Mouse (Mus musculus) lung, adult 2 months (tissue): ENCODE measurements at regions not wholly inside any gene's neighbourhood (a gene's known extent, or its start where the extent isn't known, plus 50 kb on each side); places are given as distances from the start of the nearest gene placed in this dataset.

Experiments
- DNase-seq: peaks from one replicate; pipeline ENCODE4 v3.0.0; 2022
- H3K4me1 ChIP-seq: fragments of 200-500 bp; 2 replicates; pipeline ENCODE4 v1.6.1; 2011; ENCODE audit warnings: low read length; ENCODE audit not compliant: control insufficient read depth, insufficient read depth
- H3K4me3 ChIP-seq: fragments of 200-500 bp; replicated peaks from 2 replicates; pipeline ENCODE3; 2011; ENCODE audit warnings: low read depth, mild to moderate bottlenecking, control low read depth, low read length; ENCODE audit errors: extremely low read depth
- CTCF ChIP-seq: fragments of 200-500 bp; IDR thresholded peaks from 2 replicates; pipeline ENCODE4 v1.5.1; 2011; ENCODE audit warnings: mild to moderate bottlenecking, low read length, control low read depth; ENCODE audit not compliant: insufficient read depth
- POLR2A ChIP-seq: fragments of 200-500 bp; IDR thresholded peaks from 2 replicates; pipeline ENCODE4 v1.6.1; 2011; ENCODE audit warnings: low read depth, mild to moderate bottlenecking, control low read depth, low read length, borderline replicate concordance; ENCODE audit errors: extremely low read depth
- WGBS: fragments of 180-500 bp; shearing (Covaris S2); methylation state at CpG from one replicate; pipeline ENCODE4 v1.1.7; 2018; 5-methylcytosine and 5-hydroxymethylcytosine counted together

DNA sequence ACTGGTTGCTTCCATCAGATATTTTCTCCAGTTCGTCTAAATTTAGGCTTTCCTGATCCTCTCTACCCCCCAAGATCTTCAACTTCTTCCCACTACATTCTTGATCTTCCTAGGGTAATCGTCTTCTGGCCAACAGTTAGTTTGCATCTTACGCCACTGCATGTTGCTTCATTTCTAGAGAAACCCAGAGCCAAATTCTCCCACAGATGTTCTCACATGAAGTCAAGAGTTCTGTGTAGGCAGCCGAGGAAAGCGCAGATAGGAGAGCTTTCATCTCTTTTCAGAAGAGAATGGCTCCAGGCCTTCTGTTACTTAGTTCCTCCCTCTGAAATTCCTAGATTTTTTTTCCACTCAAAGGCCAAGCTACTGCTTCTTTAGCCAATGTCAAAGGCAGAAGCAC is 179.9 kb downstream of the Fgf10 start:
- no peak overlapping the region for H3K4me3 ChIP-seq
- TF ChIP-seq POLR2A (no peak), CTCF (no peak)
- DNase-seq = no peak
- H3K4me1 ChIP-seq = no peaks in the 10 kb centered on the region
- 71% methylated on average over 5 of the region's 5 CpGs for WGBS

DNA sequence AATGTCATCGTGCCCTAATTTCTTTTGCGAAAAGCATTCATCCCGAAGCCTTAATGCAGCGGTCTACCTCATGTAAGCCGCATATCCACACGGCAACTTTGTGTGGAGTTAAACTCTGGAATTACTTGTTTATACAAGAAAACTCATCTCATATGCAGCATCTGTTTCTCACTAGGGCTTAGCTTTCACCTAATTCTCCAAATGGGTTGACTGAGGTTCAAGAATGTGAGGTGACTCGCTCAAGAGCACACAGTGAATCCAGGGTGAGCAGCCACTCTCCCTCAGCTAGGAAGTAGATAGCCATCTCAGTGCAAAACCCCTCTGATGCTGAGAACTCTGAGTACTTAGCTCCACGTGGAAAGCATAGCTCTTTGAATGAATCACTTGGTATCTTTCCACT is 181.1 kb downstream of the Fgf10 start:
- H3K4me1 ChIP-seq = no peaks in the 10 kb centered on the region
- no peak overlapping the region for H3K4me3 ChIP-seq
- TF ChIP-seq CTCF = no peak
- TF ChIP-seq POLR2A = no peak
- WGBS = 79% methylated on average over 8 of the region's 8 CpGs
- DNase-seq = no peak

DNA sequence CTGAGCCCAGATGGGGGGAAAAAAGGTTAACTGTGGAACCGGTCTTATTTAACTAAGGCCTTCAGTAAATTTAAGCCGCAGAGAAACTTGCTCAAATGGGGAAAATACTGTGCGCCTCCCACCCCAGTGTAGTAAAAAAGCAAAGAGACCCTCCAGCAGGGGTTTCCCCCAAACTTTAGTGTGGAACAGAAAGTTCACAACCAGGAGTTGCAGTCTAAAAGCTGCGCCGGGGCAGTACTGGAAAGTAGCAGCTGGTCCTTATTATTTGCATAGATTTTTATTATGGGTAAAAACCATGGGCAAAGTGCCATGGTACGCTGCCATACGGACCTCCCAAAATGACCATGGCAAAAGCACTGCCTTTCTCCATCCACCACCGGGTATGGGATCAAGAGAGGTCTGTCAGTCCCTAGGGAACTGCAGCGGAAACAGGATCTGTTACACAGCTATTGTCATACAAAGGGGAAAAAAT is 216.8 kb downstream of the Fgf10 start:
- DNase-seq = no peak
- Histone ChIP-seq H3K4me1 (no peaks in the 10 kb centered on the region), H3K4me3 (no peak overlapping the region)
- TF ChIP-seq CTCF = no peak
- TF ChIP-seq POLR2A = no peak
- WGBS = 77% methylated on average over 9 of the region's 9 CpGs

DNA sequence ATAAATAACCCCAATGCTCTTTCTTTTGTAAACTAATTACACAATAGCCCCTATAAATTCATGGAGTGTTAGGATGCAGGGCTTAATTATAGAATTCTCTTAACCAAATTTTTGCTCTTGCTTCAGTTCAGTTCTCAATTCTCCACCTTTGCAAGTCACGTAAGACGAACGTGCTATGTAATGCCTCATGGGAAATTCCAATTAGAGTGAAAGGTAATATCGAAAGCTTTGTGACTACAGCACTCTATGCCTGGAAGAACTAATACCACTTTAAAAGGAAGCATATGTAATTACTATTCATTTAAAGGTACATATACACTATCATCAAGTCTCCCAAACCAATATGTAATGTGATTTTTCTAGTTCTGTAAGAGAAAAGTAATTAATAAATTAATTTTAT is 225.5 kb downstream of the Fgf10 start:
- WGBS = 92% methylated on average over 4 of the region's 4 CpGs
- Histone ChIP-seq H3K4me3 (no peak overlapping the region), H3K4me1 (no peaks in the 10 kb centered on the region)
- no peak for DNase-seq
- no peak for TF ChIP-seq POLR2A
- TF ChIP-seq CTCF = no peak

DNA sequence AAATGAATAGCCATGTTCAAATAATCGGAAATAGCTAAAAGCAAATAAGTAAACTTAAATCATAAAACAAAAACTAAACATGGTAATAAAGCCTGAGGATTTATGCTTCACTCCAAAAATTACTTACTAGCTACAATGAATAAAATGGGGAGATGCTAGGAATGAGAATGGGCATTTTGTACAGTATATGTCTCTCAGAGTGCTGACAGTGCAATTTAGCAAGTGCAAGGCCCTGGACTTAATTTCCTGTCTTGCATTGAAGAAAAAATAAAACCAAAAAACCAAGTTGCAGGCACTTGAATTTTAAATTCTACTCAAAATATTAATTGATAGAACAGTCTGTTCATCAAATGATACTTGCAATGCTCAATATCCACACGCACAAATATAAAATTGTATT is 232.4 kb downstream of the Fgf10 start:
- no peak for TF ChIP-seq CTCF
- TF ChIP-seq POLR2A = no peak
- 89% methylated on average over 2 of the region's 2 CpGs for WGBS
- Histone ChIP-seq H3K4me3 (no peak overlapping the region), H3K4me1 (no peaks in the 10 kb centered on the region)
- no peak for DNase-seq

DNA sequence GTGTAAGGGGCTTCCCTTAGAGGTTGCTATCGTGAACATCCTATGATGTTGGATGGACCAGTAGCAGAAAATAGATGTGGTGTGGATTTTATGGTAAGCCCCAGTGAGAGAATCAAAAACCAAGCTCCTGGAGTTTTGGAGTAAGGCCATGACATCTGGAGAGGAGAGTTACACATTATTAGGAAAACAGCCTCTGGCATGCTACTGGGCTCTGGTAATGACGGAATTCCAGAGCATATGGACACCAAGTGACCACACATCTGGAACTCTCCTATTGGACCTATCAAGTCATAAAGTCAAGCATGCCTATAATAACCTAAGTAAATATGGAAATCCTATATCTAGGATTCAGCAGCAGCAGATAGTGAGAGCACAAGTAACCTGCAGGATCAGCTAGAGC is 240.8 kb downstream of the Fgf10 start:
- no peak for DNase-seq
- Histone ChIP-seq H3K4me3 (no peak overlapping the region), H3K4me1 (no peaks in the 10 kb centered on the region)
- TF ChIP-seq CTCF = no peak
- no peak for TF ChIP-seq POLR2A
- 82% methylated on average over 2 of the region's 2 CpGs for WGBS

DNA sequence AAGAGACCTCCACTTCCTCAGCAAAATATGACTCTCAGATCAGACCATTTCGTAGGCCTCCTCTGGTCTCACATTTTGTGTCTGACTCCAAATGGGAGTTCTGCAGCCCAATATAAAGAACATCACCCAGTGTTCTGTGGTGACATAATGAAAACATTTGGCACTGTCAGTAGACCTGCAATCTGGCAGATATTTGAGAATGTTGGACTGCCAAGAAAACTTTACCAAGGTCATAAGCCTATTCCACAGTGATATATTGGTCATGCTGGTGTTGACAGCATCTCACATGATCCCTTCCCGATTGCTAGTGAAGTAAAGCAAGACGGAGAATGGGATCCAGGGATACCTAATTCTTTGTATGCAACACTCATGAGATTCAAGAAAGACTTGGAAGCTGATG is 271.2 kb downstream of the Fgf10 start:
- TF ChIP-seq POLR2A (no peak), CTCF (no peak)
- no peaks in the 10 kb centered on the region for H3K4me1 ChIP-seq
- WGBS = 63% methylated on average over 3 of the region's 3 CpGs
- no peak for DNase-seq
- H3K4me3 ChIP-seq = no peak overlapping the region

DNA sequence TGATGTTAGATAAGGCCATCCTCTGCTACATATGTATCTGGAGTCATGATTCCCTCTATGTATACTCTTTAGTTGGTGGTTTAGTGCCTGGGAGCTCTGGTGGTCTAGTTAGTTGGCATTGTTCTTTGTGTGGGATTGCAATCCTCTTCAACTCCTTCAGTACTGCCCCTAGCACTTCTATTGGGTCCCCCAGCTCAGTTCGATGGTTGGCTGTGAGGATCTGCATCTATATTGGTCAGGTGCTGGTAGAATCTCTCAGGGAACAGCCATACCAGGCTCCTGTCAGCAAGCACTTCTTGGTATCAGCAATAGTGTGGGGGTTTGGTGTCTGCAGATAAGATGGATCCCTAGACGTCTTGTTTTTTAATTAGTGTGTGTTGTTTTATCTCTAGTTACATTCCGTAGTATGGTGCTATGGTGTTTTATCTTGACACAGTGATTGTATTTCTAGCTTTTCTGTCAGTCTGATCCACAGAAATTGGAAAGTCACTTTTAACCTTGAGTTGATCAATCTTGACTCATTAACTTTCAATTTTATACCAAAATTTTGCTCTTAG is 296.6 kb downstream of the Fgf10 start:
- no peak for DNase-seq
- 53% methylated on average over 3 of the region's 3 CpGs for WGBS
- TF ChIP-seq CTCF (no peak), POLR2A (no peak)
- no peaks in the 10 kb centered on the region for H3K4me1 ChIP-seq
- H3K4me3 ChIP-seq = no peak overlapping the region

DNA sequence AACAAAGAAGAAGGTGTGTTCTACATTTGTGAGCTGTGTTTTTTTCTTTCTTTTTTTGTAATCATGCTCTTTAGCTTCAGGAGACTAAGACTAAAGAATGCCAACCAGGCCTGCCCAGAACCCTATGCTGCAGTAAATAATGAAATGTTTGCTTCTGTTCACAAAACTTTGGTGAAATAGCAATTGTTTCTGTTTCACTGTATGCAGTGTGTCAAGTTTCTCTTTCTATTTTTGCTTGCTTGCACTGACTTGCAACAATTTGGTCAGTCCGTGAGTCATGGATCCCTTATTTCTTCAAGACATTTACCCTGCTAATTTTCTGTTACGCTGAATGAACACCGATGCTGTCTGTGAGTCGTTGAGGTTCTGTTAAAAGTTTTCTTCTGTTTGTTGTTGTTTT is 298.1 kb downstream of the Fgf10 start:
- Histone ChIP-seq H3K4me1 (no peaks in the 10 kb centered on the region), H3K4me3 (no peak overlapping the region)
- TF ChIP-seq POLR2A (no peak), CTCF (no peak)
- DNase-seq = no peak
- 70% methylated on average over 4 of the region's 4 CpGs for WGBS

DNA sequence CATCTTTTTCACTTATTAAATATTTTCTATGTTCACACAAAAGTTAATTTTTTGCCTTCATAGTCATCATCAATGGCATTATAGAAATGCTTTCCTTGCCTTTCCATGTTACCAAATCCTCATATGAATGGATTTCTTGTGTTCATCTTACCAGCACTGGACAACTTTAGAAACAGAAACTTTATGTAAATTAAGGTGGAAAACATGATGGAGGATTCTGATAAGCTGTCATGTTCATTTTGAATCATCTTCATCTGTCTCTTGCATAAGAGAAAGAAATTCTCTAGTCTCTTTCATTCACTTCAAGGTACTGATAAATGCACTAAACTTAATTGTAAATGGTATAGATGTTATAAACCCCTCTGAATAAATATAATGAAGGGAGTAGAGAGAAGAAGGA is 305.4 kb downstream of the Fgf10 start:
- Histone ChIP-seq H3K4me1 (no peaks in the 10 kb centered on the region), H3K4me3 (no peak overlapping the region)
- DNase-seq = no peak
- TF ChIP-seq CTCF = no peak
- no peak for TF ChIP-seq POLR2A
